Mouse (Mus musculus): Measurements from ENCODE around the gene Tomm22.

DNA sequence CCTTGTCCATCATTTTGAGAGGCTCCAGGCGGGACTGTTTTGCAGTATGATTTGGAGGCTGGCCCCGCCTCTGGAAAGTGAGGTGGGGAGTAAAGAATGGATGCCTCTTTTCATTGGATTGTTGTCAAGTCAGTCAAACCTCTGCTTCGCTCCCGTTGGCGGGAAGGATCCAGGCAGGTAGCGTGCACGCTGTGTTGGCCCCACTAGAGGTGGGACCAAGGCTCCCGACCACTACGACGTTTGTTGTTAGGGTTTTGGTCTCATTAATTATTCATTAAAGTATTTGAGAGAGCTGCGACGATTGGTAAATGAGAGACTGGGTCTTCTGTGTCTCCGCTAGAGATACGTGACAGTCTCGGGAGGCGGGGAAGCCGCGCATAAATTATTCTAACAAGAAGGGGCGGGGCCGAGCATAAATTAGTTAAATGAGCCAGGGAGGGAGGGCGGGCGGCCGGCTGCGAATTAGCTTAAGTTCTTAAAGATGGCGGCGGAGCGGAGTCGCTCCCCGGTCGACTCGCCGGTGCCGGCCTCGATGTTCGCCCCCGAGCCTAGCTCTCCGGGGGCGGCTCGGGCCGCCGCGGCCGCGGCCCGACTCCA lies 19.9 kb downstream of the Tomm22 start, which contains the start of gene Gtpbp1:
- TF ChIP-seq EP300 (IDR thresholded peaks at IDR 0.05; ENCODE audit: insufficient read depth, low read depth, low read length) (no peak), CTCF (IDR thresholded peaks at IDR 0.05; ENCODE audit: low read depth, low read length) (no peak)

Data from ES-Bruce4 (cell line).